In genomic region chr3:153348797-153349465, GRCm38 (mm10) we compare ENCODE assay signal across 17 mouse cellular contexts.
A peak's percentile ranks its signal among the peaks of the same experiment; 100 is the strongest.
DNase-seq lines count a peak whose midpoint lies in the region; ATAC-seq and TF ChIP-seq lines count a peak whose summit lies in the region.
"Had no signal": no experiment of that assay in that cellular context is flagged by ENCODE, and none has a peak within 500 bp of the region (broad histone marks: within the 10 kb centered on the region; RNA-seq: fewer than 3 reads in every experiment).

No protein-coding gene starts in this region.

- TF ChIP-seq EP300 in liver, postnatal 0 days (IDR thresholded peaks at IDR 0.05; ENCODE audit: low read depth) = no peak

- no peaks in the 10 kb centered on the region for H3K9me3 ChIP-seq in liver, postnatal 0 days (ENCODE audit: low read length)
- H3K9me3 ChIP-seq in liver, embryonic 12.5 days (replicated peaks) = no peaks in the 10 kb centered on the region
- H3K9me3 ChIP-seq in G1E (replicated peaks) = no peaks in the 10 kb centered on the region
- no peaks in the 10 kb centered on the region for H3K9me3 ChIP-seq in intestine, embryonic 16.5 days (ENCODE audit: control insufficient read depth, low read length)
- H3K9me3 ChIP-seq: embryonic facial prominence, embryonic 15.5 days; forebrain, embryonic 15.5 days; heart, embryonic 13.5 days; hindbrain, embryonic 15.5 days had no signal

- TF ChIP-seq CTCF in liver, postnatal 0 days (IDR thresholded peaks at IDR 0.05; ENCODE audit: low read depth) = no peak
- TF ChIP-seq CTCF in G1E (IDR thresholded peaks at IDR 0.05; ENCODE audit: low read depth, low read length) = no peak

- H3K36me3 ChIP-seq in liver, postnatal 0 days (replicated peaks; ENCODE audit: insufficient read depth, low read length) = no peaks in the 10 kb centered on the region
- no peaks in the 10 kb centered on the region for H3K36me3 ChIP-seq in liver, embryonic 12.5 days
- peaks cover 21% of the 10 kb centered on the region for H3K36me3 ChIP-seq in G1E (replicated peaks)
- H3K36me3 ChIP-seq in intestine, embryonic 16.5 days (ENCODE audit: control insufficient read depth, insufficient read depth, low read length) = no peaks in the 10 kb centered on the region
- H3K36me3 ChIP-seq: embryonic facial prominence, embryonic 15.5 days; forebrain, embryonic 15.5 days; heart, embryonic 13.5 days; hindbrain, embryonic 15.5 days had no signal

- H3K27ac ChIP-seq in liver, postnatal 0 days (ENCODE audit: low read depth) = no peak overlapping the region
- no peak overlapping the region for H3K27ac ChIP-seq in liver, embryonic 12.5 days
- no peak overlapping the region for H3K27ac ChIP-seq in intestine, embryonic 16.5 days (ENCODE audit: low read length)
- H3K27ac ChIP-seq: embryonic facial prominence, embryonic 15.5 days; forebrain, embryonic 15.5 days; heart, embryonic 13.5 days; hindbrain, embryonic 15.5 days; left cerebral cortex, adult 2 months had no signal

- H3K9ac ChIP-seq in liver, postnatal 0 days (replicated peaks) = no peak overlapping the region
- H3K9ac ChIP-seq in liver, embryonic 12.5 days = no peak overlapping the region
- no peak overlapping the region for H3K9ac ChIP-seq in intestine, embryonic 16.5 days (ENCODE audit: low read depth, low read length)
- H3K9ac ChIP-seq: embryonic facial prominence, embryonic 15.5 days; forebrain, embryonic 15.5 days; heart, embryonic 13.5 days; hindbrain, embryonic 15.5 days had no signal

- 81% methylated on average over 9 of the region's 9 CpGs for WGBS in liver, postnatal 0 days (ENCODE audit: insufficient replicate concordance)
- 80% methylated on average over 9 of the region's 9 CpGs for WGBS in liver, embryonic 12.5 days (ENCODE audit: insufficient replicate concordance)
- 85% methylated on average over 9 of the region's 9 CpGs for whole genome bisulfite sequencing in intestine, embryonic 16.5 days

- ATAC-seq in liver, postnatal 0 days = no peak
- no peak for ATAC-seq in liver, embryonic 12.5 days
- 0 out of 2 replicates have a peak, but pooled peaks have one; percentile 15 for ATAC-seq in G1E (ENCODE audit: extremely low read depth, insufficient number of reproducible peaks, low FRiP score, poor library complexity, severe bottlenecking)
- ATAC-seq in intestine, embryonic 16.5 days = peak; percentile 14; the same call in 1 of the 2 replicates

- H3K4me1 ChIP-seq in liver, postnatal 0 days (ENCODE audit: insufficient read depth) = no peaks in the 10 kb centered on the region
- no peaks in the 10 kb centered on the region for H3K4me1 ChIP-seq in liver, embryonic 12.5 days
- H3K4me1 ChIP-seq in G1E (ENCODE audit: insufficient read depth, low read depth, low read length) = peaks cover 3% of the 10 kb centered on the region; the same call in 1 of the 2 replicates
- 0 out of 2 replicates have a peak, but pooled peaks cover 4% of the 10 kb centered on the region for H3K4me1 ChIP-seq in intestine, embryonic 16.5 days (ENCODE audit: control insufficient read depth, insufficient read depth, low read length)
- H3K4me1 ChIP-seq: embryonic facial prominence, embryonic 15.5 days had no signal

- no peaks in the 10 kb centered on the region for H3K27me3 ChIP-seq in liver, postnatal 0 days (ENCODE audit: insufficient read depth, low read length)
- H3K27me3 ChIP-seq in liver, embryonic 12.5 days (replicated peaks) = no peaks in the 10 kb centered on the region
- H3K27me3 ChIP-seq in G1E (ENCODE audit: insufficient read depth, low read length) = no peaks in the 10 kb centered on the region
- no peaks in the 10 kb centered on the region for H3K27me3 ChIP-seq in intestine, embryonic 16.5 days (replicated peaks; ENCODE audit: control insufficient read depth, insufficient read depth, low read length)
- H3K27me3 ChIP-seq: embryonic facial prominence, embryonic 15.5 days; forebrain, embryonic 15.5 days; heart, embryonic 13.5 days; hindbrain, embryonic 15.5 days had no signal

- no peak overlapping the region for H3K4me3 ChIP-seq in liver, postnatal 0 days (ENCODE audit: low read depth, low read length)
- no peak overlapping the region for H3K4me3 ChIP-seq in liver, embryonic 12.5 days
- H3K4me3 ChIP-seq in G1E (ENCODE audit: low read depth, low read length) = no peak overlapping the region
- no peak overlapping the region for H3K4me3 ChIP-seq in intestine, embryonic 16.5 days (ENCODE audit: low read length)
- H3K4me3 ChIP-seq: embryonic facial prominence, embryonic 15.5 days; forebrain, embryonic 15.5 days; heart, embryonic 13.5 days; hindbrain, embryonic 15.5 days; left cerebral cortex, adult 2 months had no signal

- peak; percentile 12 to 37 for DNase-seq in adrenal gland, adult (ENCODE audit: inconsistent age in 2 of 2, low spot score in 1 of 2)
- DNase-seq in adrenal gland, adult 8-10 months = no peak
- peak; percentile 20 for DNase-seq in liver, postnatal 0 days
- no peak for DNase-seq in G1E (ENCODE audit: low spot score)
- DNase-seq in urinary bladder, adult 18-20 months (ENCODE audit: low spot score in 2 of 2) = no peak
- DNase-seq in kidney, postnatal 25 days = no peak
- DNase-seq: gastrocnemius, postnatal 14 days; kidney, postnatal 4 days; liver; spleen, adult 18-20 months had no signal

- no peak overlapping the region for H3K4me2 ChIP-seq in liver, postnatal 0 days (ENCODE audit: low read depth, low read length)
- H3K4me2 ChIP-seq in liver, embryonic 12.5 days = no peak overlapping the region
- H3K4me2 ChIP-seq in intestine, embryonic 16.5 days (ENCODE audit: low read depth, low read length) = no peak overlapping the region
- H3K4me2 ChIP-seq: embryonic facial prominence, embryonic 15.5 days; forebrain, embryonic 15.5 days; heart, embryonic 13.5 days; hindbrain, embryonic 15.5 days had no signal

Comparison
In these comparisons a context has a peak if more than half of its experiments do, and no peak if none do; other contexts are left out.
1. DNase-seq: peak in adrenal gland, adult (2 of 2) and liver, postnatal 0 days (single experiment); none in adrenal gland, adult 8-10 months (single experiment), G1E (single experiment), urinary bladder, adult 18-20 months (0 of 2) and kidney, postnatal 25 days (0 of 2).
2. ATAC-seq: peak in G1E (single experiment) and intestine, embryonic 16.5 days (single experiment); none in liver, postnatal 0 days (single experiment) and liver, embryonic 12.5 days (single experiment).